Mouse (Mus musculus) cortical plate, adult 2 months (tissue): ENCODE measurements around the gene Tmem102.

Source experiments
- CTCF ChIP-seq: fragments of 200-500 bp; IDR thresholded peaks from 2 replicates; pipeline ENCODE4 v1.5.1; 2011; ENCODE audit warnings: mild to moderate bottlenecking, control low read depth, low read length; ENCODE audit not compliant: insufficient read depth; ENCODE audit errors: extremely low read depth
- POLR2A ChIP-seq: fragments of 200-500 bp; IDR thresholded peaks from 2 replicates; pipeline ENCODE4 v1.6.1; 2011; ENCODE audit warnings: mild to moderate bottlenecking, low read length, control low read depth; ENCODE audit not compliant: insufficient read depth; ENCODE audit errors: extremely low read depth

GRCm38 (mm10) chr11:69846198-69846680 is 40.8 kb upstream of the Tmem102 start, which contains the start of gene Plscr3:
- peak; percentile 59; the same call in 1 of the 2 replicates for TF ChIP-seq POLR2A
- no peak for TF ChIP-seq CTCF
